Mouse (Mus musculus) gastrocnemius, postnatal 14 days (tissue): Measurements from ENCODE around the gene Exoc6. TPM values are rescaled to one million over a fixed set of nuclear protein-coding genes. Genes with fewer than 3 reads are reported as not detected.
"Not testable (repeated sequence)": the region's sequence is repeated elsewhere in the genome, so short reads cannot be mapped to it uniquely, and the experiment has no call there.

Source experiments
- DNase-seq: peaks from one replicate; pipeline ENCODE4 v3.0.0; 2021; ENCODE audit warnings: mixed read lengths
- intact Hi-C: fragments of 180-260 bp; cut with DNase I; formaldehyde crosslinking; loops from one replicate; pipeline ENCODE4 v1.15.1; 2025; ENCODE audit warnings: low total_unique reads
- long read RNA-seq, 2 experiments: library from polyadenylated mRNA; stranded (forward); transcript quantifications; one replicate each; pipeline ENCODE4 v2.0.0; 2021
- total RNA-seq, 2 experiments: library from RNA; stranded (reverse); gene quantifications; 2 replicates each; pipeline ENCODE4 v1.2.3; 2021

Gene Exoc6
- total RNA-seq = 10 to 100 TPM; 39.4 to 41.9 TPM
- long read RNA-seq, experiment 1, transcript Exoc6-201 (22 exons, 3,543 nt) = major isoform, 47 of 75 reads
- long read RNA-seq, experiment 1, partial matches to known transcripts = 4 of 75 reads
- long read RNA-seq, experiment 1, other reads (novel, unspliced or antisense) = 24 of 75 reads
- long read RNA-seq, experiment 2, transcript Exoc6-201 (22 exons, 3,543 nt) = major isoform, 71 of 103 reads
- long read RNA-seq, experiment 2, partial matches to known transcripts = 8 of 103 reads
- long read RNA-seq, experiment 2, other reads (novel, unspliced or antisense) = 24 of 103 reads

DNA sequence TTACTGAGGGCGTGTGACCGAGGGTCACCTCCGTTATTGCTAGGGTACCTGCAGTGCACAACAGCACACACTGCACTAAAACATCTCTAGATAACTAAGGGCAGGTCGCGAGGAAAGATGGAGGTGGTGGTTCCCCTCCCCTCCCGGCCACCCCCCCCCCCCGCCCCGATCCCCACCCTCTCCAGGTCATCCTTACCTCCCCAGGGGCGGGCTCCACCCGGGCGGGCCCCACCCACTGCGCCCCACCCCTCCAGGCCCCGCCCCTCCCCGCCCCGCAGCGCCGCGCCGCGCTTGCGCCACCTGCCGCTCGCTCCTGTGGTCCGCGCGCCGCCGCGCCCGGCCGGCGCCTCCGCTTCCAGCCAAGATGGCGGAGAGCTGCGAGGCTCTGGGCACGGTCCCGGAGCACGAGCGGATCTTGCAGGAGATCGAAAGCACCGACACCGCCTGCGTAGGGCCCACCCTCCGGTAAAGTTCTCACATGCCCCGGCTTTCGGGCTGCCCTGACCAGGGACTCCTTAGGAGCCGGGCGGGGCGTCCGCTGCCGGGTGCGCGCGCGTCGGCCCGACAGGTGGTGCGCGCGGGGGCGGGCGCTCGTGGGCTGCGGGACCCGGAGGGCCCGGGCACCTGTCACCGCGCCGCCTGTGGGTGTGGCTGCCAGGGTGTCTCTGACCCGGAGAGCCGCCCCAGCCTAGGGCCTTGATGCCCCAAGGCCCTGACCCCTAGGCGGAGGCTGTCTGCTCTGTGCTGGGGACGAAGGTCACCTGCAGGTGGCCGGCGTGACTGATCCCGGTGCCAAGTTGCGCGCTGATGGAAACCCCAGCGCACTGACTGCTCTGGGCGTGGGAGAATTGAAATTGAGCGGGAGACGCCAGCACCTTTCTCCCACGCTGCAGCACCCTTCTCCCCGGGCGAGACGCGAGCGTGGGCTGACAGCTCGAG lies at the start of gene Exoc6:
Exoc6 (plus strand) TSS at position 318 of the 939 bp plus-strand sequence.
- intact Hi-C loops = no loop called here
- peak; percentile 73 for DNase-seq

DNA sequence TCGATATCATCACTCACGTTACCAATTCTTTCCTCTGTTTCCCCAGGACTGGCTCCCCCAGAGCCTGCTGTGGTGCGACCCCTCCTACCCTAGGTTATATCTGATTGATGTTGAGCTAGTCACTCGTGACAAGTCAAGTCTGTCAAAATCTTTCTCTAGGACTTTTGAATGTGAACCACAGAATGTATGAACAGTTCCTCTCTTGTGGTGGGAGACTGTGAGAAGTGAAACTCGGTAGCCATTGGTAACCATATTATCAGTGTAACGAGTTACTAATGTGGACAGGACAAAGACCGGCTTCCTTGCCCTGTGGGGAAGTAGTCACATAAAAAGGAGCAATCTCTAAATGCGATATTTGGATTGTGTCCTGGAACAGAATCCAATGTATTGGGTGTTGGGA lies 47.2 kb upstream of the Exoc6 start:
- intact Hi-C loops = no loop called here
- no peak for DNase-seq

- intact Hi-C loops = no loop called here
- DNase-seq = no peak
Observed at GRCm38 (mm10) chr19:37506066-37506465, 44.2 kb upstream of the Exoc6 start.

- no peak for DNase-seq
- intact Hi-C loops = no loop called here
Observed at GRCm38 (mm10) chr19:37506614-37507013, 43.6 kb upstream of the Exoc6 start.

DNA sequence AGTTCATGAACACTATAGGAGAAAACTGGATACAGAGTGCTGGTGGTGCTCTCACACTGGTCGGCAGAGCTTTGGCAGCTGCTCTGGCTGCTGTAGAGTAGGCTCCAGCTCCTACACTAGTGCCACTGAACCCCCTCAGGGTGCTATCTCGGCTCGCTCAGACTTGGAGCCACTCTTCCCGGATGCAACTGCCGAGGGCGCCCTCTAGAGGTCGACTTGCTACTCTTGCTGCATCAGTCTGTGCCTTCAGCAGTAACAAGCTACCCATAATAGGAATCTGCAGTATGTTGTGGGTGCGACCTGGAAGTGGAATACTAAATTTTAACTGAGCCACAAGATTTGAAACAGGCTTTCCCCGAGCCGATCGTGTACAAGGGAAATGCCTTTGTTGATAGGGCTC lies 40.5 kb upstream of the Exoc6 start:
- peak; percentile 73 for DNase-seq
- intact Hi-C loops = no loop called here

GRCm38 (mm10) chr19:37514811-37515292 lies 35.4 kb upstream of the Exoc6 start:
- no peak for DNase-seq
- intact Hi-C loops = no loop called here

DNA sequence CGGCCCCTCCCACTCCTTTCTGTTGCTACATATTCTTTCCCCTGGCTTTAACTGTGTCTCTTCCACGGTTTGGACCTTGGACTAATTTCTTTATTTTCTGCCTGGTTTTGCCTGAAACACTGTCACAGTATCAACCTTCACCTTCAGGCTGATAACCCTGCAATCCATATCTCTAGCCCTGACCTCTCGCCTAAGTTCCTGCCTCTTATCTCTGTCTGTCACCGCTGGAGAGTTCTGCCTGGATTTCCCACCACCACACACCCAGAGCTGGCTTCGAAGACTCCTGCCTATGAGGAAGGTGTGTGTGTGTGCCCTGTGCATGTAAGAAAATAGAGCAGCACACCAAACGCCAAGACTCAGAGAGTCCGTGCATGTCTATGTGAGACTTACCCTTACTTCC lies 32.8 kb upstream of the Exoc6 start:
- intact Hi-C loops = no loop called here

GRCm38 (mm10) chr19:37520740-37521433 lies 29.3 kb upstream of the Exoc6 start:
- intact Hi-C loops = no loop called here
- DNase-seq = no peak

More for the DNA sequence above, 32.8 kb upstream of the Exoc6 start:
- no peak for DNase-seq

GRCm38 (mm10) chr19:37521434-37521781 lies 28.8 kb upstream of the Exoc6 start:
- intact Hi-C loops = no loop called here
- DNase-seq = no peak

- DNase-seq = no peak
- intact Hi-C loops = no loop called here
Observed at GRCm38 (mm10) chr19:37523280-37524062, 26.7 kb upstream of the Exoc6 start.

GRCm38 (mm10) chr19:37525925-37526324 lies 24.3 kb upstream of the Exoc6 start:
- intact Hi-C loops = loop anchor here (5.0 kb wide), 1 partner anchor 36 kb away; no protein-coding TSS in a partner anchor

GRCm38 (mm10) chr19:37526768-37527167 lies 23.4 kb upstream of the Exoc6 start:
- intact Hi-C loops = loop anchor here (5.0 kb wide), 1 partner anchor 36 kb away; no protein-coding TSS in a partner anchor
- DNase-seq = no peak

More at GRCm38 (mm10) chr19:37525925-37526324, 24.3 kb upstream of the Exoc6 start:
- DNase-seq = no peak

- DNase-seq = not testable (repeated sequence)
- intact Hi-C loops = loop anchor here (5.0 kb wide), 1 partner anchor 35 kb away; no protein-coding TSS in a partner anchor
Observed at GRCm38 (mm10) chr19:37527736-37528135, 22.5 kb upstream of the Exoc6 start.

DNA sequence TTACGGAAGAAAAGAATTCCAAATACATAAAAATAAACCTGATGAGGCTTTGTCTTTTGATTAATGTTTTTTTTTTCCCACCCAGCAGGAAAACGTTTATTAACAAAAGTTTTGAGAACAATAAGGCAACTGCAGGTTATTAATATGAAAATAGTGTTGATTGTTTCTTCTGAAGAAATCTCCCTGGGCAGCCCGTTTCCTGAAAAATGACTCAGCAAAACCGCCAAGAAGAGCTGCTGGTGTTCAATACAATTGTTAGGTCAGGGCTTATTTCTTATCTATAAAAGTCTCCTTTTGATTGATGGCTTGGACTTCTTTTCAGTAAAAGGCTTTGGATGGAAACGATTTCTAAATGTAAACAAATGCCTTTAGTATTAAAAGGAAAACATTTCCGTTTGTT lies 21.6 kb upstream of the Exoc6 start:
- intact Hi-C loops = loop anchor here (5.0 kb wide), 1 partner anchor 34 kb away; no protein-coding TSS in a partner anchor

DNA sequence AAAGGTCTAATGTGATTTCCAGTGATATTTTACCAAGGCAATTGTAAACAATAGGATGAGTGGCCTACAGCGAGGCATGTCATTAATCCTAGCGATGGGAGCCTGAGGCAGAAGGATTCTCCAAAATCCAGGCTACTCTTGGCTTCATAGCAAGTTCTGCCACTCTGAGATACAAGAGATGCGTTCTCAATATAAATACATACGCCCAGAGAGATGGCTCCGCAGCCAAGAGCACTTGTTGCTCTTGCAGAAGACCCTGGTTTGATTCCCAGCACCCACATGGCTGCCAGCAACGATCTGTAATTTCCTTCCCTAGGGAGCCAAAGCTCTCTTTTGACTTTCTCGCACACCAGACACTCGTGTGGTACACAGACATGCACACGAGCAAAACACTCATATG lies 20.9 kb upstream of the Exoc6 start:
- no peak for DNase-seq
- intact Hi-C loops = loop anchor here (5.0 kb wide), 1 partner anchor 33 kb away; no protein-coding TSS in a partner anchor

More for the DNA sequence above, 21.6 kb upstream of the Exoc6 start:
- DNase-seq = no peak

DNA sequence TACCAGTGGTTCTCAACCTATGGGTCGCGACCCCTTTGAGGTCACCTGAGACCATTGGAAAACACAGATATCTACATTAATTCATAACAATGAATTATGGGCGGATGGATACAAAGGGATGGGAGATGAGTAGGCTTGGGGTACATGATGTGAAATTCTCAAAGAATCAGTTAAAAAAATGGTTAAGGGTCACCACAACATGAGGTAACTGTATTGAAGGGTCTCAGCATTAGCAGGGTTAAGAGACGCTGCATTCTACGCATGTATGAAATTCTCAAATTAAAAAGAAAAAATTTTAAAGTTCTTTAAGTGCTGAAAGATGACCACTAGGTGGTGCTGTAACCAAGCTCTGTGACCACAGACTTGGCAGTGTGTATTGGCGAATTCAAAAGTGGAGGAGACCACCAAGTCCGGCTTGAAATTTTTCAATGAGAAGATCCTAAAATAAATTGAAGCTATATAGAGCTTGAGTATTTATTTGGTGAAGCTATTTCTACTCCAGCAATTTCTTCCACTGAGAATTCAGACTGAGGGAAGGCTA lies 20.2 kb upstream of the Exoc6 start:
- peak; percentile 17 for DNase-seq
- intact Hi-C loops = loop anchor here (5.0 kb wide), 1 partner anchor 32 kb away; no protein-coding TSS in a partner anchor

DNA sequence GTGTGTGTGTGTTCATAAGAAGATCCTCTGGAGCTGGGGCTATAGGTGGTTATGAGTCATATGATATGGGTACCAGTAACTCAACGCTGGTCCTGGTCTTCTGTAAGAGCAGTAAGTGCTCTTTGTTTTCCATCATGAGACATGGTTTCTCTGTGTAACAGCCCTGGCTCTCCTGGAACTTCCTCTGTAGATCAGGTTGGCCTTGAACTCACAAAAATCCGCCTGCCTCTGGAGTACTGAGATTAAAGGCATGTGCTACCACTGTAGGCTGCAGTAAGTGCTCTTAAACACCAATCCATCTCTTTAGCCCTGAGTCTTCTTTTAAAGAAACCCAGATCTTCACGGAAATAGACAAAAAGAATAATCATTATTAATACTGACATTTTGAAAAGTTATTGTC lies 19.6 kb upstream of the Exoc6 start:
- no peak for DNase-seq
- intact Hi-C loops = no loop called here

- intact Hi-C loops = no loop called here
Observed at GRCm38 (mm10) chr19:37531200-37531845, 18.9 kb upstream of the Exoc6 start.

More at GRCm38 (mm10) chr19:37531200-37531845, 18.9 kb upstream of the Exoc6 start:
- no peak for DNase-seq
